Mouse (Mus musculus) kidney, postnatal 0 days (tissue): ENCODE measurements around the gene Hspa12b. TPM values are rescaled to one million over a fixed set of nuclear protein-coding genes. Genes with fewer than 3 reads are reported as not detected.

ENCODE experiments used
- ATAC-seq: fragments of 200-750 bp; cut with Nextera tagmentation; replicated peaks from 2 replicates; pipeline ENCODE4 v1.8.0; 2017; ENCODE audit warnings: low read depth, moderate number of reproducible peaks, moderate TSS enrichment, moderate library complexity; ENCODE audit not compliant: low FRiP score
- DNase-seq: peaks from one replicate; pipeline ENCODE4 v3.0.0-alpha.2; 2016; ENCODE audit warnings: low spot score
- H3K27ac ChIP-seq: fragments of 300-500 bp; sonication (generic); 2 replicates; pipeline ENCODE4 v1.5.1; 2014; ENCODE audit warnings: mild to moderate bottlenecking
- H3K27me3 ChIP-seq: fragments of 300-500 bp; sonication (generic); 2 replicates; pipeline ENCODE4 v1.6.1; 2014; ENCODE audit warnings: low read length, mixed read lengths; ENCODE audit not compliant: insufficient read depth
- H3K36me3 ChIP-seq: fragments of 300-500 bp; sonication (generic); 2 replicates; pipeline ENCODE4 v1.6.1; 2014; ENCODE audit warnings: low read length, mixed read lengths; ENCODE audit not compliant: insufficient read depth
- H3K4me1 ChIP-seq: fragments of 300-500 bp; sonication (generic); replicated peaks from 2 replicates; pipeline ENCODE4 v1.6.1; 2014; ENCODE audit warnings: antibody characterized with exemption, low read length, mixed read lengths; ENCODE audit not compliant: insufficient read depth
- H3K4me2 ChIP-seq: fragments of 300-500 bp; sonication (generic); 2 replicates; pipeline ENCODE4 v1.6.1; 2014; ENCODE audit warnings: mild to moderate bottlenecking, low read length, moderate library complexity, mixed read lengths
- H3K4me3 ChIP-seq: fragments of 300-500 bp; sonication (generic); replicated peaks from 2 replicates; pipeline ENCODE4 v1.5.1; 2014; ENCODE audit warnings: low read depth, low read length
- H3K9ac ChIP-seq: fragments of 300-500 bp; sonication (generic); 2 replicates; pipeline ENCODE4 v1.6.1; 2014; ENCODE audit warnings: low read depth, low read length
- H3K9me3 ChIP-seq: fragments of 300-500 bp; sonication (generic); replicated peaks from 2 replicates; pipeline ENCODE4 v1.6.1; 2016; ENCODE audit warnings: low read length, inconsistent platforms, mixed read lengths
- CTCF ChIP-seq: IDR thresholded peaks from 2 replicates; pipeline ENCODE4 v1.5.1; 2016; ENCODE audit warnings: antibody characterized with exemption, low read depth, mild to moderate bottlenecking, moderate library complexity
- WGBS: fragments of 180-500 bp; shearing (Covaris S2); extraction: QIAGEN DNeasy Blood & Tissue Kit; methylation state at CpG from one replicate; pipeline ENCODE4 v1.1.7; 2014; 5-methylcytosine and 5-hydroxymethylcytosine counted together
- polyA plus RNA-seq: library from polyadenylated mRNA; unstranded; fragments of >200 nt; fragmentation: Nextera tagmentation; extraction: Ambion mirVana; gene quantifications from 2 replicates; pipeline ENCODE4 v1.2.1, GENCODE M21; 2015

Hspa12b gene
- polyA plus RNA-seq, 1 experiment from 2014 or later: 9.4 TPM

DNA sequence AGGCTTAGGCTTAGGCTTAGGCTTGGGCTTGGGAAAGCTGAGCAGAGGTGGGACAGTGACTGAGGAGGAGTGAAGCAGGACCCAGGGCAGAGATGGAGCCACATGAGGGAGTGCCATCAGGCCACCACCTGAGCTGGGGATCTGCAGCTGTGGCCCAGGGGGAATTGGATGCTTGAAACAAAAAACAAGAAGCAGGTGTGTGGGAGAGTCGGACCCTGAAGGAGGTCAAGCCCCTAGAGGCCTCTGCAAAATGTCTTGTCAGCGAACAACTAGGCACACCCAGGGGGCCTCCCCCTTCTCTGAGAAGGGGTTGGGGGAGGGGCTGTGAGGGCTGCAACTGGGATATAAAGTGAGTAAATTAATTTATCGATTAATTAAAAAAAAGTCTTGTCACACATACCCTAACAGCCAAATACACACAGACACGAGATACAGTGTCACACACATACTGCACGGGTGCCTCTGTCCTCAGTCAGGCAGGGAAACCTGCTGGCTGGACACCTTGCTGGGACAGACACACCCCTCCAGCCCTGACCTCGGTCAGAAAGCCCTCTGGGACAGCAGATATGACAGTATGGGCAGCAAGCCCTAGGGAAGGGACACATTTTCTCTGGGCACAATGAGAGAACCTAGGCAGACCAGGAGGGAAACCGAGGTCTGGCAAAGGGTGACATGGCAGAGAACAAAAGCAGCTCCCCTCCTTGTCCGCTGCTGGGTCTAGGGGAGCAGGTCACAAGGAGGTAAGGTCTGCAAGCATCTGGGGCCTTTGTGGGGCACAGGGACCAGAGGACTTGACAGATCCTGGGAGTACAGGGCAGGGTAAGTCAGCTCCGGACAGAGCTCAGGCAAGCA is 890 bp upstream of the Hspa12b start:
- ATAC-seq: no peak
- DNase-seq: no peak
- Histone ChIP-seq H3K9ac (no peak overlapping the region), H3K27me3 (no peaks in the 10 kb centered on the region), H3K36me3 (no peaks in the 10 kb centered on the region), H3K4me1 (peaks cover 17% of the 10 kb centered on the region), H3K27ac (0 out of 2 replicates have a peak overlapping the region, but pooled peaks have one; percentile 82), H3K4me3 (no peak overlapping the region), H3K9me3 (no peaks in the 10 kb centered on the region), H3K4me2 (peak overlapping the region; percentile 83)
- no peak for TF ChIP-seq CTCF
- WGBS: 48% methylated on average over 9 of the region's 9 CpGs

GRCm38 (mm10) chr2:131128211-131128610 is 1.1 kb downstream of the Hspa12b start:
- Histone ChIP-seq H3K4me3 (peak overlapping the region; percentile 57), H3K36me3 (no peaks in the 10 kb centered on the region), H3K27me3 (no peaks in the 10 kb centered on the region), H3K4me1 (peaks cover 17% of the 10 kb centered on the region), H3K9me3 (no peaks in the 10 kb centered on the region), H3K4me2 (peak overlapping the region; percentile 83), H3K9ac (peak overlapping the region; percentile 72), H3K27ac (no peak overlapping the region)
- WGBS: 71% methylated on average over 5 of the region's 5 CpGs
- ATAC-seq: no peak
- DNase-seq: no peak
- TF ChIP-seq CTCF: no peak

GRCm38 (mm10) chr2:131128636-131129157 is 1.6 kb downstream of the Hspa12b start:
- 69% methylated on average over 3 of the region's 3 CpGs for WGBS
- no peak for ATAC-seq

GRCm38 (mm10) chr2:131129836-131130235 is 2.8 kb downstream of the Hspa12b start:
- H3K9me3 ChIP-seq: no peaks in the 10 kb centered on the region
- DNase-seq (no peak), ATAC-seq (no peak)
- H3K4me3 ChIP-seq: no peak overlapping the region
- no peaks in the 10 kb centered on the region for H3K36me3 ChIP-seq
- H3K9ac ChIP-seq: no peak overlapping the region
- TF ChIP-seq CTCF: no peak
- H3K4me2 ChIP-seq: no peak overlapping the region
- peaks cover 17% of the 10 kb centered on the region for H3K4me1 ChIP-seq
- no peaks in the 10 kb centered on the region for H3K27me3 ChIP-seq
- H3K27ac ChIP-seq: no peak overlapping the region
- 77% methylated on average over 5 of the region's 5 CpGs for WGBS

More at GRCm38 (mm10) chr2:131128636-131129157, 1.6 kb downstream of the Hspa12b start:
- no peak for TF ChIP-seq CTCF
- no peaks in the 10 kb centered on the region for H3K9me3 ChIP-seq
- no peak overlapping the region for H3K9ac ChIP-seq
- DNase-seq: no peak
- H3K27me3 ChIP-seq: no peaks in the 10 kb centered on the region
- H3K4me1 ChIP-seq: peaks cover 17% of the 10 kb centered on the region
- no peak overlapping the region for H3K27ac ChIP-seq
- no peaks in the 10 kb centered on the region for H3K36me3 ChIP-seq
- H3K4me2 ChIP-seq: peak overlapping the region; percentile 83
- H3K4me3 ChIP-seq: peak overlapping the region; percentile 57; the same call in 1 of the 2 replicates

GRCm38 (mm10) chr2:131130849-131131248 is 3.8 kb downstream of the Hspa12b start:
- no peak overlapping the region for H3K4me2 ChIP-seq
- 65% methylated on average over 2 of the region's 2 CpGs for WGBS

DNA sequence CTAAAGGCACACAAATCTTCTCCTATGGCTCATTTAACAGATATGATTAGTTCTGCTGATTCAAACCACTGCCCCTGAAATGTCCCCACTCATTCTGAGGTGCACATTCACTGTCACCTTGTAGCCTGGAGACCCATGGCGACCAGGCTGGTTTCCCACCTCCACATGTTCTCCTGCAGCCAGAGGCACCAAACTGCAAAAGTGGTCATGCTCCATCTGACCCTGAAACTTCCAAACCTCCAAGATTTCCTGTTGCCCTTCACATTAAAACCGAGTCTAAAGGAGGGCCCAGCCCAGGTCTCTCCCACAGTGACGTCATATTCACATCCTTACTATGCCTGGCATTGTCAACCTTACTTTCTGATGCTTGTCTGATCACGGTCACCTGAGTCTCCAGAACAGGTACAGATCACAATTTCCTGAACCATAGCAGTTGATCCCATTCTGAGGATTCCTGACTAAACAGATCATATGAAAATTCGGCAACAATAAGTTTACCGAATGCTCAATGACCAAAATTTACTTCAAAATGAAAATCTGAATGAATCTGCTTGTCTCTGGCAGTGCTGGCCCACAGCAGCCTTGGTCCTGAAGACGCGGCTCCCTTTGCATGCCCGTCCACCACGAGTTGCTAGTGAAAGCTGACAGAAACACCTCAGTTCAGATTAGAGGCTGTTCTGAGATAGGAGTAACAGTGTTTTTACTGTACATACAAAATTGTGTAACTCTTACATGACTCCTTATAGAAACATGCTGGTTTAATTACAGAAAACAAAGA is 5.2 kb downstream of the Hspa12b start:
- Histone ChIP-seq H3K9ac (no peak overlapping the region), H3K4me1 (peaks cover 13% of the 10 kb centered on the region), H3K36me3 (no peaks in the 10 kb centered on the region), H3K27me3 (no peaks in the 10 kb centered on the region), H3K4me2 (no peak overlapping the region), H3K27ac (no peak overlapping the region), H3K4me3 (no peak overlapping the region), H3K9me3 (no peaks in the 10 kb centered on the region)
- no peak for ATAC-seq
- TF ChIP-seq CTCF: no peak
- 77% methylated on average over 10 of the region's 10 CpGs for WGBS
- DNase-seq: no peak

More at GRCm38 (mm10) chr2:131130849-131131248, 3.8 kb downstream of the Hspa12b start:
- peaks cover 17% of the 10 kb centered on the region for H3K4me1 ChIP-seq
- H3K27me3 ChIP-seq: no peaks in the 10 kb centered on the region
- no peaks in the 10 kb centered on the region for H3K36me3 ChIP-seq
- ATAC-seq (no peak), DNase-seq (no peak)
- H3K9me3 ChIP-seq: no peaks in the 10 kb centered on the region
- no peak overlapping the region for H3K9ac ChIP-seq
- H3K27ac ChIP-seq: no peak overlapping the region
- H3K4me3 ChIP-seq: no peak overlapping the region
- no peak for TF ChIP-seq CTCF
